Mouse (Mus musculus): ENCODE results near the gene Tmem232.

Tmem232 gene

DNA sequence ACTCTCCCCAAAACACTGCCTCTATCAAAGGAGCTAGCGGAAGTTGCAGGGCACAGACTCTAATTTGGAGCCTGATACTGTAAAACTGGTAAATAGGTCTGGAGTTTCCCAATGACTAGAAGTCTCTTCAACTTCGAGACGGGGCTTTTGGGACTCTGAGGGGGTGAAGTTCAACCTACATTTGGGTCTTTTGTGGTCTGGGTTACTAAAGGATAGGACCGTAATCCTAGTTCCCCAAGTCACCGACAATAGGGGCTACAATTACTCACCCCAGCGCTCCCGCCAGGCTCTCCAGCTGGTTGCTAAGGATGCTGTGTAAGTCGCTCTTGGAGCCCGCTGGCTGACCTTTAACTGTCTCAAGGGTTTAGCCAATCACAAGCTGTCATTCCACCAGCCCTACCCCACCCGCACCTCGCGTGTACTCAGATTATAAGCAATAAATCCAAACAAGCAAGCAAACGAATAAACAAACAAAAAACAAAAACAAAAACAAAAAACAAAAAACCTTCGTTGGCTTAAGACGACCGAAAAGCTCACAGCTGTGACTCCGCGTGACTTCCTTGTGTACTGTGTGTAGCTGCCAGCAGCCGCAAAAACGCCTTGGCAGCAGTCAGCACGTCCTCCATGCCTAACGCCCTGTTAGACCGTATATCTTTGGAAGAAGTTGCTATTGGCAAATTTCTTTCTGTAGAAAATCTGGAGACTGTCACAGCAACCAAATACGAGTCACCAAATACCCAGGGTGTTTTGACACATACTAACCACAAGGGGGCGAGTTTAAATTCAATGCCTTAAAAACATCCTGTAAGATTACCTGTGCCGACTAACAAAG, at the start of gene Tmem232:
TSS of gene Tmem232 (minus strand) at position 342 of the 832 bp plus-strand sequence.
- Histone ChIP-seq H3K36me3 (ENCODE audit: insufficient read depth, low read length) (no peaks in the 10 kb centered on the region), H3K27me3 (ENCODE audit: insufficient read depth, low read length) (peaks cover 12% of the 10 kb centered on the region), H3K4me1 (replicated peaks; ENCODE audit: low read depth, low read length) (peaks cover 8% of the 10 kb centered on the region), H3K4me3 (replicated peaks; ENCODE audit: low read length) (no peak within 1 kb of the TSS), H3K9me3 (ENCODE audit: low read length) (no peaks in the 10 kb centered on the region)
- TF ChIP-seq CTCF (conservative IDR thresholded peaks at IDR 0.05; ENCODE audit: low read length): peak; percentile 92
- no peak for TF ChIP-seq POU5F1 (IDR thresholded peaks at IDR 0.05; ENCODE audit: borderline replicate concordance, low read length)
- TF ChIP-seq NANOG (IDR thresholded peaks at IDR 0.05; ENCODE audit: borderline replicate concordance, low read length): no peak

DNA sequence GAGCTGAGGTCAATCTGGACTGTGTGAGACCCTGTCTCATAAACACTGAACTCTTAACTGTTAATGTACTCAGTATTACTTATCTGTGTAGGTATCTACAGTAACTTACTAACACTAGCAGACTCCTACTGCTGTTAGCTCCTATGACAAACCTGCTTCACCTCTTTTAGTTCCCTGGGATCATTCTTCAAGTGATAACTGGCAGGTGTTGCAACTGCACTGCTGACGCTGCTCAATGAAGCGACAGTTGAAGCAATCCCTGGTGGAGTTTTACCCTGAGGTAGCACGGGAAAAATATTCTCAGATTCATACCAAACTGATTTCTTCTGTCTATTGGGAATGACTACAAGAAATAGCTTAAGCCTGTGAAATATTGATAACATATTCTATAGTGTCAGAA, 46.3 kb upstream of the Tmem232 start:
- TF ChIP-seq POU5F1 (IDR thresholded peaks at IDR 0.05; ENCODE audit: borderline replicate concordance, low read length) (no peak), CTCF (conservative IDR thresholded peaks at IDR 0.05; ENCODE audit: low read length) (no peak)

DNA sequence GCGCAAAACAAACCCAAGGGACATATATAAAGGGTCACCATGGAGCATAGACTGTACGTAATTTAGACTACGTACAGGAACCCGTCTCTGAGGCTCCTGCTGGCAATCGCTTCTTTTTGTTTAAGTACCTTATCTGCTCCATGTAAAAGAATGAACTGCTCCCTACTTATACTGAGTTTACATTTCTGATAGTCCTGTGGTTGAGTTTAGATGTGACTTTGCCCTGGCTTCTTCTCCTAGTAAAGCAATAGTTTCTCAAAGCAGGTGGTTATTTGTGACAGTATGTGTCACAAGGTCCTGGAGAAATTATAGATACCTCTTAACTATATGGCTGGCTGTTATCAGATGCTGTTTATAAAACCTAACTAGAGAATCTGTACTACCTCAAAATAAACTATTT, 40.9 kb upstream of the Tmem232 start:
- TF ChIP-seq NANOG (IDR thresholded peaks at IDR 0.05; ENCODE audit: borderline replicate concordance, low read length) (no peak), CTCF (conservative IDR thresholded peaks at IDR 0.05; ENCODE audit: low read length) (no peak), POU5F1 (IDR thresholded peaks at IDR 0.05; ENCODE audit: borderline replicate concordance, low read length) (no peak)
- Histone ChIP-seq H3K27me3 (ENCODE audit: insufficient read depth, low read length) (no peaks in the 10 kb centered on the region), H3K36me3 (ENCODE audit: insufficient read depth, low read length) (peaks cover 65% of the 10 kb centered on the region), H3K4me3 (replicated peaks; ENCODE audit: low read length) (no peak overlapping the region), H3K4me1 (replicated peaks; ENCODE audit: low read depth, low read length) (peaks cover under 1% of the 10 kb centered on the region; the same call in 1 of the 2 replicates), H3K9me3 (ENCODE audit: low read length) (no peaks in the 10 kb centered on the region)

More for the DNA sequence above, 46.3 kb upstream of the Tmem232 start:
- peaks cover 58% of the 10 kb centered on the region for H3K36me3 ChIP-seq (ENCODE audit: insufficient read depth, low read length)
- peaks cover 29% of the 10 kb centered on the region for H3K4me1 ChIP-seq (replicated peaks; ENCODE audit: low read depth, low read length)
- H3K9me3 ChIP-seq (ENCODE audit: low read length): no peaks in the 10 kb centered on the region
- no peak overlapping the region for H3K4me3 ChIP-seq (replicated peaks; ENCODE audit: low read length)
- no peaks in the 10 kb centered on the region for H3K27me3 ChIP-seq (ENCODE audit: insufficient read depth, low read length)

DNA sequence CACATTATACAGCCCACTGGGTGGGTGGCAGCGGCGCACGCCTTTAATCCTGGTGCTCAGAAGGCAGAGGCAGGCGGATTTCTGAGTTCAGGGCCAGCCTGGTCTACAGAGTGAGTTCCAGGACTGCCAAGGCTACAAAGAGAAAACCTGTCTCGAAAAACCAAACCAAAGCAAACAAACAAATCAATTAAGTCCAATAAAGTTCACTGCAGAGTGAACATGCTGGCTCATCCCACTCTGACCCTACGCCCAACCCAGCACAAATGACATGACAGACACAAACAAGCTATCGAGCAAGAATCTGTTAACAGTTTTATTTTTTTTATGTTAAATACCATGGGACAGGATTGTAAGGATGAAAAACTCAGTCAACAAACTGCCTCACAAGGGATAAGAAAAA, 39.2 kb upstream of the Tmem232 start:
- Histone ChIP-seq H3K4me1 (replicated peaks; ENCODE audit: low read depth, low read length) (peaks cover 2% of the 10 kb centered on the region; the same call in 1 of the 2 replicates), H3K36me3 (ENCODE audit: insufficient read depth, low read length) (peaks cover 56% of the 10 kb centered on the region), H3K9me3 (ENCODE audit: low read length) (no peaks in the 10 kb centered on the region), H3K4me3 (replicated peaks; ENCODE audit: low read length) (no peak overlapping the region), H3K27me3 (ENCODE audit: insufficient read depth, low read length) (no peaks in the 10 kb centered on the region)
- TF ChIP-seq NANOG (IDR thresholded peaks at IDR 0.05; ENCODE audit: borderline replicate concordance, low read length) (no peak), POU5F1 (IDR thresholded peaks at IDR 0.05; ENCODE audit: borderline replicate concordance, low read length) (no peak), CTCF (conservative IDR thresholded peaks at IDR 0.05; ENCODE audit: low read length) (no peak)

DNA sequence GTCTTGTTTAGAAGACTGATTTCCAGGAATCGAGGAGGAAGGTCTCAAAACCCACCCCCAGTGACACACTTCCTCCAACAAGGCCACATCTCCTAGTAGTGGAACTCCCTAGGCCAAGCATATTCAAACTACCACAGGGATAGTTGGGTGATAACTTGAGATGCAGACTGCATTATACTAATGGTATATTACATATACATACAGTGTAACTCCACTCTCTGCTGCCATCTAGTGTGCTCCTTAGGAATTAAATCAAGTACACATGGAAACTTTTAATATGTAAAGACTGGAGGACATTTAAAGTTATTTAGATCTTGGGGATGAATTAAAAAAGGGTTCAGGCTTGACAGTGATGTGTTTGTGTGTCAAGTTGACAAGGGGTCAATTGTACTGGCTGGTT, 34.8 kb upstream of the Tmem232 start:
- Histone ChIP-seq H3K36me3 (ENCODE audit: insufficient read depth, low read length) (peaks cover 22% of the 10 kb centered on the region), H3K9me3 (ENCODE audit: low read length) (no peaks in the 10 kb centered on the region), H3K27me3 (ENCODE audit: insufficient read depth, low read length) (no peaks in the 10 kb centered on the region), H3K4me3 (replicated peaks; ENCODE audit: low read length) (no peak overlapping the region), H3K4me1 (replicated peaks; ENCODE audit: low read depth, low read length) (peaks cover 8% of the 10 kb centered on the region; the same call in 1 of the 2 replicates)
- TF ChIP-seq CTCF (conservative IDR thresholded peaks at IDR 0.05; ENCODE audit: low read length) (peak; percentile 82), NANOG (IDR thresholded peaks at IDR 0.05; ENCODE audit: borderline replicate concordance, low read length) (no peak), POU5F1 (IDR thresholded peaks at IDR 0.05; ENCODE audit: borderline replicate concordance, low read length) (no peak)

DNA sequence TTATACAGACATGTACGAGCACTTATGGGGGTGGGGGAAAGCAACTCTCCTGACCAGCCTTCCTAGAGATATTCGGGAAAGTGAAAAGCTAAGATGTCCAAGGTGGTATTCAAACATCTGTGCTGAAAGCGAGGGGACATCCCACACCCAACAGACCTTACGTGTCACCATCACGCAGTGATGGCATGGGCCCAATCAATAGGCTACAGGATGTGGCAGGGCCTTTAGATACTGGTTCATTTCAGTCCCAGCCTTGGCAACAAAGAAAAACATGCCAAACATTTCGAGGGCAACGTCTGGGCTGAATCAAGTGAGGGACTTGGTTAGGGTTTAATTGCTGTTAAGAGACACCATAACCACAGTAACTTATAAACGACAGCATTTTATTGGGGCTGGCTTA, 34.3 kb upstream of the Tmem232 start:
- TF ChIP-seq NANOG (IDR thresholded peaks at IDR 0.05; ENCODE audit: borderline replicate concordance, low read length) (no peak), CTCF (conservative IDR thresholded peaks at IDR 0.05; ENCODE audit: low read length) (no peak), POU5F1 (IDR thresholded peaks at IDR 0.05; ENCODE audit: borderline replicate concordance, low read length) (no peak)
- H3K36me3 ChIP-seq (ENCODE audit: insufficient read depth, low read length): peaks cover 17% of the 10 kb centered on the region
- no peak overlapping the region for H3K4me3 ChIP-seq (replicated peaks; ENCODE audit: low read length)
- H3K27me3 ChIP-seq (ENCODE audit: insufficient read depth, low read length): no peaks in the 10 kb centered on the region
- H3K9me3 ChIP-seq (ENCODE audit: low read length): no peaks in the 10 kb centered on the region
- H3K4me1 ChIP-seq (replicated peaks; ENCODE audit: low read depth, low read length): peaks cover 8% of the 10 kb centered on the region; the same call in 1 of the 2 replicates

DNA sequence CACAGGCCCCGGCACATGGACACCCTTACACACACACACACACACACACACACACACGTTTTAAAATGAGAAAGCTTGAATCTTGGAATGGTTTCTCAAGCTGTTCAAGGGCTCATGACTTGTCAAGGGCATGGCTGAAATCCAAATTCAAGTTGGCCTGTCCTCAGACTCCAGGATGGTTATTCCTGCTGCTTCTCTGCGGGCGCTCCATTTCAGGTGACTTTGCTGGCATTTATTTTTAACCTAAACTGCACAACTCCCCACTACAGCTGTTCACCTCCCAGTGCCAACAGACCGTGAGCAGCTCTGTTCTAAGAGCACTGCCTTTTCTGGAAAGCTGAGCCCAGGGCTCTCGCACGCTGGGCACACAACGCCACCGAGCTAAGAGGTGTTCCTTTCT, 31.3 kb upstream of the Tmem232 start:
- no peak overlapping the region for H3K4me3 ChIP-seq (replicated peaks; ENCODE audit: low read length)
- H3K27me3 ChIP-seq (ENCODE audit: insufficient read depth, low read length): no peaks in the 10 kb centered on the region
- no peaks in the 10 kb centered on the region for H3K9me3 ChIP-seq (ENCODE audit: low read length)
- TF ChIP-seq POU5F1 (IDR thresholded peaks at IDR 0.05; ENCODE audit: borderline replicate concordance, low read length): no peak
- no peak for TF ChIP-seq NANOG (IDR thresholded peaks at IDR 0.05; ENCODE audit: borderline replicate concordance, low read length)
- no peak for TF ChIP-seq CTCF (conservative IDR thresholded peaks at IDR 0.05; ENCODE audit: low read length)
- no peaks in the 10 kb centered on the region; the same call in 1 of the 2 replicates for H3K36me3 ChIP-seq (ENCODE audit: insufficient read depth, low read length)
- H3K4me1 ChIP-seq (replicated peaks; ENCODE audit: low read depth, low read length): peaks cover 8% of the 10 kb centered on the region; the same call in 1 of the 2 replicates

DNA sequence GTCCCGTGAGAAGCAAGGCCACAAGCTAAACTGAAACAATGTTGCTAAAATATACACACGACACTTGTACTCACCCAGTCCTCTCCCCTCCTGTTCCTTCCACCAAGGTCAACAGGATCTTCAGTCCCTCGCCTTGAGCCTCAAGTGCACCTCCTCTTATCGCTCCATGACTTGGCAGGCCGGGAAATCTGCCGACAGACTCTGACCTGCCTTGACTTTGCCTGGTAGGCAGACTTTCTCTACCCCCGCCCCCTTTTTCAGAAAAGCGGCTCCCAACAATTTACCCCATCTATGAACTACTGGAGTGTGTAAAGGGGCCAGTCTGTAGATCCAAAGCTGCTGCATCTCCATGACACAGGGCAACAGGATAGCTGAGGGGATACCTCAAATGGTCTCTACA, 30.9 kb upstream of the Tmem232 start:
- no peak for TF ChIP-seq POU5F1 (IDR thresholded peaks at IDR 0.05; ENCODE audit: borderline replicate concordance, low read length)
- TF ChIP-seq NANOG (IDR thresholded peaks at IDR 0.05; ENCODE audit: borderline replicate concordance, low read length): no peak
- TF ChIP-seq CTCF (conservative IDR thresholded peaks at IDR 0.05; ENCODE audit: low read length): no peak
- no peaks in the 10 kb centered on the region; the same call in 1 of the 2 replicates for H3K36me3 ChIP-seq (ENCODE audit: insufficient read depth, low read length)
- H3K27me3 ChIP-seq (ENCODE audit: insufficient read depth, low read length): no peaks in the 10 kb centered on the region
- H3K4me1 ChIP-seq (replicated peaks; ENCODE audit: low read depth, low read length): peaks cover 8% of the 10 kb centered on the region; the same call in 1 of the 2 replicates
- H3K4me3 ChIP-seq (replicated peaks; ENCODE audit: low read length): no peak overlapping the region
- no peaks in the 10 kb centered on the region for H3K9me3 ChIP-seq (ENCODE audit: low read length)

Measured in E14TG2a.4 (cell line).